Mouse (Mus musculus) induced T-regulatory cell, adult 2 months (primary cell): Measurements from ENCODE around the gene Kat6b.

Experiments used
- DNase-seq: peaks from one replicate; pipeline ENCODE4 v3.0.0-alpha.2; 2012; ENCODE audit warnings: low read depth

The Kat6b gene

GRCm38 (mm10) chr14:21709545-21709944 lies 228.3 kb downstream of the Kat6b start:
- DNase-seq: no peak

GRCm38 (mm10) chr14:21711231-21711630 lies 230.0 kb downstream of the Kat6b start:
- no peak for DNase-seq

DNA sequence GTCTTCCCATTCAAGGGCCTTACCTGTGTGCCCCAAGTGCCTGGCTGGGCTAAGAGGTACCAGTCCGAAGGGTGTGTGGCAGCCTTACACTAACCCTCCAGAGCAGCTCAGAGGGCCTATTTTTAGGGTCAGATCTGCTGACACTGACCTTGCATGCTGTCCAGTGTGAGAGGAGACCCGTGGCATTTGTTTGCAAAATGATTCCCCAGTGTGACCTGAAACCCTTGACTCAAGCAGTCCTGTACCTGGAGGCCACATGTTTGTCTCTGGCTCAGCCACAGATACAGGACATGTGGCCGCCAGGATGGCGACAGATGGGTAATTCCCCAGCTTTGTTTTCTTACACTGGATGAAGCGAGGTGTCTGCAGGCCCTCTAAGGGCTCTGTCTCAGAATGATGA lies 233.3 kb downstream of the Kat6b start, which contains the start of gene Dupd1:
Gene Dupd1 (minus strand): TSS at position 91 of the 400 bp plus-strand sequence.
- DNase-seq: no peak

GRCm38 (mm10) chr14:21719646-21720383 lies 238.6 kb downstream of the Kat6b start:
- no peak for DNase-seq

DNA sequence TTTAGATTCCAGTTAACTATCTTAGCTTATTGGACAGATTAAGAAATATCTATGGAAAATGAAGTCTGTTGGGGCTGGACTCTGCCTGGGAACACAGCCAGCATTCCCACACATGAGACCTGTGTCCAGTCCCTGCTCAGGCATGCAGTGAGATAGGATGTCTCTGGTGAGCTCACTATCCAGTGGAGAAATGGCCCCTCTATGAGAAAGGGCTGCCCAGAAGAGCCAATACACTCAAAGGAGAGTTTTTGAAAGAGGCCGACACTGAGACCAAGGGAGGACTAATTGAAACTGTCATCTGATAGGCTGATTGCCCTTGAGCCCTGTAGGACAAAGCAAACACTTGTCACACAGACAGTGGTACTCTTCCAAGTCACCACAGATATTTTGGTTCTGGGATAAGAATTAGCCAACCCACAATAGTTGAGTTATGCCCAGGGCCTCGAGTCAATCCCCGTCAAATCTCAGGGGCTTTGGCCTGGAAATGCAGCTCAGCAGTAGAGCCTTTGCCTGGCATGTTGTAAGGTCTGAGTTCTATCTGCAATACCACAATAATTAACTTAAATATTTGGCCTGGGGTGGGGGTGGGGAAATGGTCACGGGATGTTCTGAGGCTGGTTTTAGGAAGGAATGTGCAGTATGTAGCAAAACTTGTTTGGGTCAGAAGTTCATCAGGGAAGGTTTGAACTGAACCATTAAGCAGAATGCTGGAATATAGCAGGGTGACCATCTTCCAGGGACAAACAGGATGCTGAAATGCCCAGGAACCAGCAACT lies 239.4 kb downstream of the Kat6b start:
- DNase-seq: no peak
